Mouse (Mus musculus) spleen, embryonic (tissue): ENCODE data around the gene Il12a.

Source experiments
- CTCF ChIA-PET: fragments of 350-600 bp; sonication (Branson Sonifier 250); formaldehyde crosslinking; loops from one replicate; lab custom pipeline; 2022; lab: Charles Lee

Il12a gene

GRCm38 (mm10) chr3:68684207-68684606, 6.2 kb upstream of the Il12a start:
- CTCF ChIA-PET = no interaction called here

- CTCF ChIA-PET = no interaction called here
These were observed 3.4 kb upstream of the Il12a start for GRCm38 (mm10) chr3:68686852-68687560.

- CTCF ChIA-PET = no interaction called here
These were observed 1.1 kb upstream of the Il12a start for GRCm38 (mm10) chr3:68689346-68689745.

- CTCF ChIA-PET = interaction anchor here (0.6 kb wide), 1 partner anchor 207 kb away, joined by 3 read pairs; no protein-coding TSS in a partner anchor
These were observed 795 bp downstream of the Il12a start for GRCm38 (mm10) chr3:68691100-68691778.

- CTCF ChIA-PET = no interaction called here
These were observed 1.6 kb downstream of the Il12a start for GRCm38 (mm10) chr3:68691938-68692599.

- CTCF ChIA-PET = no interaction called here
These were observed 2.3 kb downstream of the Il12a start for GRCm38 (mm10) chr3:68692600-68693225.

GRCm38 (mm10) chr3:68693441-68694048, 3.1 kb downstream of the Il12a start:
- CTCF ChIA-PET = interaction anchor here (0.7 kb wide), 1 partner anchor 74 kb away, joined by 6 read pairs; no protein-coding TSS in a partner anchor

- CTCF ChIA-PET = interaction anchor here (0.6 to 0.7 kb wide), 3 partner anchors 22 to 351 kb away, joined by 3 to 5 read pairs (median 3); no protein-coding TSS in a partner anchor
These were observed 4.9 kb downstream of the Il12a start for GRCm38 (mm10) chr3:68695321-68695720.

GRCm38 (mm10) chr3:68696495-68697200, 6.2 kb downstream of the Il12a start:
- CTCF ChIA-PET = no interaction called here

- CTCF ChIA-PET = no interaction called here
These were observed 8.2 kb downstream of the Il12a start for GRCm38 (mm10) chr3:68698601-68699000.

- CTCF ChIA-PET = interaction anchor here (0.8 kb wide), 1 partner anchor 32 kb away, joined by 3 read pairs; no protein-coding TSS in a partner anchor
These were observed 9.6 kb downstream of the Il12a start for GRCm38 (mm10) chr3:68700091-68700490.

- CTCF ChIA-PET = no interaction called here
These were observed 15.9 kb downstream of the Il12a start for GRCm38 (mm10) chr3:68706307-68706706.

- CTCF ChIA-PET = interaction anchor here (0.7 to 1.1 kb wide), 3 partner anchors 10 to 510 kb away, joined by 4 to 10 read pairs (median 5); no protein-coding TSS in a partner anchor
These were observed 17.8 kb downstream of the Il12a start for GRCm38 (mm10) chr3:68708230-68708629.

GRCm38 (mm10) chr3:68709198-68709797, 18.9 kb downstream of the Il12a start:
- CTCF ChIA-PET = interaction anchor here (1.1 to 1.6 kb wide), 2 partner anchors 9 to 35 kb away, joined by 4 to 6 read pairs; no protein-coding TSS in a partner anchor

- CTCF ChIA-PET = no interaction called here
These were observed 20.0 kb downstream of the Il12a start for GRCm38 (mm10) chr3:68710436-68710835.

- CTCF ChIA-PET = interaction anchor here (0.5 kb wide), 1 partner anchor 1283 kb away, joined by 3 read pairs; no protein-coding TSS in a partner anchor
These were observed 21.1 kb downstream of the Il12a start for GRCm38 (mm10) chr3:68711510-68711909.

- CTCF ChIA-PET = no interaction called here
These were observed 23.1 kb downstream of the Il12a start for GRCm38 (mm10) chr3:68713550-68713949.

GRCm38 (mm10) chr3:68717346-68717745, 26.9 kb downstream of the Il12a start:
- CTCF ChIA-PET = interaction anchor here (0.6 to 2.6 kb wide), 5 partner anchors 22 to 291 kb away, joined by 3 to 9 read pairs (median 4); no protein-coding TSS in a partner anchor

GRCm38 (mm10) chr3:68719229-68719819, 28.9 kb downstream of the Il12a start:
- CTCF ChIA-PET = interaction anchor here (0.6 to 1.3 kb wide), 4 partner anchors 11 to 162 kb away, joined by 3 to 9 read pairs (median 4); no protein-coding TSS in a partner anchor
